Mouse (Mus musculus) small intestine, adult 2 months (tissue): ENCODE measurements around the gene Supt5. TPM values are rescaled to one million over a fixed set of nuclear protein-coding genes. Genes with fewer than 3 reads are reported as not detected.

ENCODE experiments used
- H3K27ac ChIP-seq: fragments of 200-500 bp; 2 replicates; pipeline ENCODE4 v1.5.1; 2012; ENCODE audit warnings: low read depth, low read length, control low read depth, inconsistent platforms; ENCODE audit not compliant: insufficient read depth
- H3K27me3 ChIP-seq: fragments of 200-500 bp; 2 replicates; pipeline ENCODE4 v1.6.1; 2012; ENCODE audit warnings: mild to moderate bottlenecking, moderate library complexity, low read length, inconsistent platforms; ENCODE audit not compliant: control insufficient read depth, insufficient read depth
- H3K36me3 ChIP-seq: fragments of 200-500 bp; 2 replicates; pipeline ENCODE4 v1.6.1; 2012; ENCODE audit warnings: mild to moderate bottlenecking, low read length, control low read depth, inconsistent platforms; ENCODE audit not compliant: control insufficient read depth, insufficient read depth
- H3K4me1 ChIP-seq: fragments of 200-500 bp; 2 replicates; pipeline ENCODE4 v1.6.1; 2012; ENCODE audit warnings: low read length, inconsistent platforms, mixed read lengths; ENCODE audit not compliant: control insufficient read depth, insufficient read depth, insufficient read length
- H3K4me3 ChIP-seq: fragments of 200-500 bp; 2 replicates; pipeline ENCODE4 v1.5.1; 2012; ENCODE audit warnings: low read depth, mild to moderate bottlenecking, control low read depth, inconsistent platforms, low read length, moderate library complexity
- CTCF ChIP-seq: fragments of 200-500 bp; IDR thresholded peaks from 2 replicates; pipeline ENCODE4 v1.5.1; 2012; ENCODE audit warnings: low read depth, mild to moderate bottlenecking, control low read depth, inconsistent platforms, low read length, moderate library complexity, mixed read lengths; ENCODE audit not compliant: insufficient replicate concordance, insufficient read length; ENCODE audit errors: extremely low read depth
- POLR2A ChIP-seq: fragments of 200-500 bp; IDR thresholded peaks from 2 replicates; pipeline ENCODE4 v1.6.1; 2012; ENCODE audit warnings: low read depth, mild to moderate bottlenecking, control low read depth, inconsistent platforms, low read length, moderate library complexity
- WGBS: fragments of 180-500 bp; shearing (Covaris S2); methylation state at CpG from one replicate; pipeline ENCODE4 v1.1.7; 2018; 5-methylcytosine and 5-hydroxymethylcytosine counted together
- polyA plus RNA-seq: library from polyadenylated mRNA; depleted of rRNA; stranded (reverse); fragments of >200 nt; gene quantifications from 2 replicates; pipeline ENCODE4 v1.2.3, GENCODE M21; 2012

Gene Supt5
- polyA plus RNA-seq, 1 experiment: 104 TPM

DNA sequence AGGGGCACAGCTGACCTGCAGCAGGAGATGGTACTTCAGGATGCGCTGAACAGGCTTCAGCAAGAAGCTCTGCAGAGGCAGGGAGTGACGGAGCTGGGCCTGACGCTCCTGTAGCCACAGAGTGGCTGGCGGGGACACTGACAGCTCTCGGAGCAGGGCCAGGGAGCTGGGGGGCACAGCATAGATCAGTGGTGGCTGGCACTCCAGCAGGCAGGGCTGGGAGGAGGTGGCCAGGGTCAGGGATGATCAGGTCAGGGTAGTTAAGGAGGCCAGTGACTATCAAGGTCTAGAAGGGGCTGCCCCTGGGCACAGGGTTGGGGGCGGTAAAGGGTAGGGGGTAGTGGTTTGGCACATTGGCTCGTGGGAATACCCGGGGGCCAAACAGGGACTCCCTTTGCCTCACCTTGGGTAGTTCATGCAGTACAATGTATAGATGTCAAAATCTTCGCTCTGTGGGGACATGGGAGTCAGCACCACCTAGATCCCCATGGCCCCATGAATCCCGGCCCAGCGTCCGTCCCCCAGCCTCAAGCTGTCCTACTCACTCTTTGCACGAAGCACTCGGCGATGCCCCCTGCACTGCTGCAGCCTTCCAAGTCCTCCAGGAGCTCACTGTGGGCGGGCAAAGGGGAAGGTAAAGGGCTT is 29.9 kb upstream of the Supt5 start:
- H3K4me3 ChIP-seq: no peak overlapping the region
- peaks cover 15% of the 10 kb centered on the region for H3K36me3 ChIP-seq
- WGBS: 93% methylated on average over 16 of the region's 16 CpGs
- TF ChIP-seq CTCF: no peak
- no peak for TF ChIP-seq POLR2A
- H3K27me3 ChIP-seq: no peaks in the 10 kb centered on the region
- H3K27ac ChIP-seq: no peak overlapping the region
- no peaks in the 10 kb centered on the region; the same call in none of the 2 replicates for H3K4me1 ChIP-seq

DNA sequence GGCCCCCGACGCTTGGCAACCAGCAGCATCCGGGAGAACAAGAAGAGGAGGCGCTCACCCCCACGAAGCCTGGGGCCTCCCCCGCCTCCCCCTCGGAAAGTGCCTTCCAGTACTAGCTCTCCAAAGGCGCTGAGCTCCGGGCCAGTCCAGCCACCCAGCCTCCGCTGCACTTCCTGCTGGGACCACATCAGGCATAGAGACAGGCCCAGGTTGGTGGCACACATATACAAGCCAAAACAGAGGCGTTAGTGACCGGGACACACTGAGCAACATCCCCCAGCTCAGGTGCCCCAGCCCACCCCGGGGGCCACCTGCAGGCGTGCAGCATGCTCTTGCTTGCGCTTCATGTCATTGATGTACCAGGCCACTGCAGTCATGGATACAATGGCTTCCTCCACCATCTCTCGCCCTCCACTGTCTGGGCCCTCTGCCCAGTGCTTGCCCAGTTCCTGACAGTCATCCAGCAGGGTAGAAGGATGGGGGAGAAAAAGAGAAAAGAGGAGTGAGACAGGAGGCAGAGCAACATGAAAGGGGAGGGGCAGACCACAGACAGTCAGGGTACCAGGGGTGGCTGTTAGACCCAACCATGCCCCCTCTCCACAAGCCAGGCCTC is 29.2 kb upstream of the Supt5 start:
- no peaks in the 10 kb centered on the region; the same call in none of the 2 replicates for H3K4me1 ChIP-seq
- 93% methylated on average over 16 of the region's 16 CpGs for WGBS
- TF ChIP-seq CTCF: no peak
- no peak for TF ChIP-seq POLR2A
- no peak overlapping the region for H3K27ac ChIP-seq
- H3K27me3 ChIP-seq: no peaks in the 10 kb centered on the region
- no peak overlapping the region for H3K4me3 ChIP-seq
- H3K36me3 ChIP-seq: peaks cover 15% of the 10 kb centered on the region

DNA sequence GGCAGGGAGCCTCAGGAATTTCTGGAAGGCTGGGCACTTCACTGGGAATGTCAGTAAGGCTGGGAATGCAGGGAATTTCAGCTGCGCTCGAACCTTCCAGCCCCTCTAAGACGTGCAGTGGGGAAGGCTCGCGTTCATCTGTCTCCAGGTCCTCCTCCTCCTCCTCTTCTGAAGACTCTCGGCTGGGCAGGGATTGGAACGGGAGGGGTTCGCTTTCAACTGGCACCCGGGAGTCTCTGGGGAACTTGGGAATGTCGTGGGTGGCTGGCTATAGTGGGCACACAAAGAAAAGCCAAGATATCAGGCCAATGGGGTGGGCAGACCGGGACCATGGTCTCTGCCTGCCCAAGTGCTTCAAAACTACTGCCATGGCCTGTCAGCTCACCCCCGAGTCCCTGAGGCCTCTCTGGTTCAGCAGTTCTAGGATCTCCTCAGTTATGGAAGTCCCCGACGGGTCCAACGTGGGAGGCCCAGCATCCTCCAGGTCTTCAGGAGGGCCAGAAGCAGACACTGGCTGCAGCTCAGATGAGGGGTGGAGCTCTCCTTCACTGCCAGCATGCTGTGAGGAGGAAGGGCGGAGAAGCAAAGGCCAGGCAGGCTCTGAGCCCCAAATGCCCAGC is 24.0 kb upstream of the Supt5 start:
- Histone ChIP-seq H3K27me3 (no peaks in the 10 kb centered on the region), H3K4me3 (no peak overlapping the region), H3K27ac (no peak overlapping the region), H3K4me1 (peaks cover 12% of the 10 kb centered on the region; the same call in 1 of the 2 replicates), H3K36me3 (peaks cover 18% of the 10 kb centered on the region)
- TF ChIP-seq CTCF (no peak), POLR2A (no peak)
- 86% methylated on average over 16 of the region's 16 CpGs for WGBS

DNA sequence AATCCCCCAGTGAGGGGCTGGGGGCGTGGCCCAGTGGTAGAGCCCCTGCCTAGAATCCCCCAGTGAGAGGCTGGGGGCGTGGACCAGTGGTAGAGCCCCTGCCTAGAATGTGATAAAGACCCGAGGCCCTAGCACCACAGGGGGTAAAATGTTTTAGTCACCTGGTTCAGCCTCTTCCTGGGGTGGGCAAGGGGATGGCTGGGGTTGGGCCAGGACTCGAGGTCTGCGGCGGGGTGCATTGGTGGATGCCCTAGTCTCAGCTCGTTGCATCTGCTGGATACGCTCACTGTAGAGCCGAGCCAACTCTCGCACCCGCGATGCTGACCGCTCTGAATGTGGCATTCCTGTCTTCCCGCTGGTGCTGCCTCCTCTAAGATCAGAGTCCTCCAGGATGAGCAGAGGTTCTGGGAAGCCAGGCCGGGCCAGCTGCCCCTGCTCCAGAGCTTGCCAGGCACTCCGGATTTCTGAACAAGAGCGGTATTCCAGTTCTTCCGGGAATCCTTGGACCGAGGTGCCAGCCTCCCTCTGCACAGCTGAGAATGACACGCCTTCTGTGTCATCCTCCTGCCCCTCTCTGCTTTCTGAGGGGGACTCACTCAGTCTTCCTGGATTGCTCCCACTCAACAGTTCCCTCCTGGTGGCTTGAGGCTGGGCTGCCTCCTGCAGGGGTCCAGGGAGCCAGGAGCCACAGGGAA is 23.2 kb upstream of the Supt5 start:
- no peak overlapping the region for H3K4me3 ChIP-seq
- WGBS: 89% methylated on average over 20 of the region's 20 CpGs
- H3K4me1 ChIP-seq: peaks cover 18% of the 10 kb centered on the region
- peaks cover 15% of the 10 kb centered on the region for H3K36me3 ChIP-seq
- no peaks in the 10 kb centered on the region for H3K27me3 ChIP-seq
- TF ChIP-seq POLR2A (no peak), CTCF (no peak)
- no peak overlapping the region for H3K27ac ChIP-seq

DNA sequence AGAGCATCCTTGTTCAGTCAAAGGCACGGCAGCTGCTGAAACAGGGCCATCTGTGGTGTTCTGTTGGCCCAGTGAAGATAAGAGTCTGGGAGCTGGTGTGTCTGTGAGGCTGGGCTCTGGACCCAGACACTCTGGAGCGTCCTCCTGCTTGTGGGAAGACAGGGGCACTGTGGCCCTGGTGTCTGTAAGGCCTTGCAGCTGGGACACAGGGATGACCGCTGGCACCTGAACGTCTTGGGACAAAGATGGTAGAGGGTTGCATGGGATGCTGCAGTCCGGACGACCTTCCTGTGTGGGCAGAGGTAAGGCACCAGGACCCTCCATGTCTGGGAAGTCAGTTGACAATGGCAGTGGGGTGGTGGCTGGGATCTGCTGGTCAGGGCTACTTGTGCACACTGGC is 21.7 kb upstream of the Supt5 start:
- H3K4me1 ChIP-seq: peaks cover 18% of the 10 kb centered on the region
- WGBS: 92% methylated on average over 6 of the region's 6 CpGs
- H3K4me3 ChIP-seq: no peak overlapping the region
- TF ChIP-seq CTCF: no peak
- no peaks in the 10 kb centered on the region for H3K27me3 ChIP-seq
- H3K27ac ChIP-seq: no peak overlapping the region
- peaks cover 15% of the 10 kb centered on the region for H3K36me3 ChIP-seq

DNA sequence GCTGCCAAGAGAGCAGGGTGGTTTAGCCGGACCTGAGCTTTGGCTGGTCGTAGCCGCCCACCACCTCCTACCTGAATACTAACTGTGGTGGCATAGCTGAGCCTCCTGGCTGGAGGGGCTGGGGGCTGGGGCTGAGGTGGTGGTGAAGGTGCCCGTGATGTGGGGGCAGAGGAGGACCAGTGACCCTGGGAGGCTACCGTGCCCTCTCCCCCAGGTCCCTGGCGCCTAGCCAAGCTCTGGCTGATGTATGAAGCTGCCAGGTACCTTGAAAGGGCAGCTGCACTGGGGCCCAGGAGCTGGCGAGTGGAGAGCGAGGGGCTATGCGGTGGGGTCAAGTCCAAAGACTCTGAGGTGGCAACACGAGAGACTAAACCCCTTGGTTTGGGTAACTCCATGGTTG is 21.3 kb upstream of the Supt5 start:
- Histone ChIP-seq H3K4me3 (no peak overlapping the region), H3K27me3 (no peaks in the 10 kb centered on the region), H3K27ac (no peak overlapping the region), H3K4me1 (peaks cover 18% of the 10 kb centered on the region), H3K36me3 (peaks cover 14% of the 10 kb centered on the region)
- TF ChIP-seq POLR2A: no peak
- no peak for TF ChIP-seq CTCF
- 87% methylated on average over 10 of the region's 10 CpGs for WGBS

DNA sequence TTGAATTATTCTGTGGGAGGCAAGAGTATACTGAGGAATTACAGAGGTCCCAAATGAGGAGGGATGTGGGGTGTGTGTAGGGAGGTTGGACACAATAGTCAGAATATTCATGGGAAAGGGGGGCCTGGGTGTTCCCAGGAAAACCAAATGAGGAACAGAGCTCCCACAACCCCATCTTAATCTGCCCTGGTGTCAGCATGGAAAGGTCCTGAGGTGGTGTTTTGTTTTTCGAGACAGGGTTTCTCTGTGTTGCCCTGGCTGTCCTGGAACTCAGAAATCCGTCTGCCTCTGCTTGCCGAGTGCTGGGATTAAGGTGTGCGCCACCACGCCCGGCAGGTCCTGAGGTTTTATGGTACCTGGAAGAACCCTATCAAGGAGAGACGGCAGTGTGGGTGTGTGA is 19.9 kb upstream of the Supt5 start:
- no peaks in the 10 kb centered on the region for H3K27me3 ChIP-seq
- peaks cover 22% of the 10 kb centered on the region for H3K4me1 ChIP-seq
- 20% methylated on average over 7 of the region's 7 CpGs for WGBS
- H3K4me3 ChIP-seq: no peak overlapping the region
- H3K36me3 ChIP-seq: peaks cover 13% of the 10 kb centered on the region
- TF ChIP-seq POLR2A (no peak), CTCF (no peak)
- H3K27ac ChIP-seq: peak overlapping the region; percentile 69
